Mouse (Mus musculus): ENCODE measurements around the gene Tmem39a.

The Tmem39a gene

GRCm38 (mm10) chr16:38637085-38637484 is 78.6 kb downstream of the Tmem39a start:
- no peak for DNase-seq
